1 mouse cellular context compared by ENCODE assay signal in genomic region chr4:44981280-44981973, GRCm38 (mm10).
TF ChIP-seq lines count a peak whose summit lies in the region.

Gene Grhpr (plus strand): TSS chr4:44981395.

TF ChIP-seq in MEL, 35 proteins besides CTCF, POLR2A, EP300 and RAD21 (continued from another document):
- no peak for TF ChIP-seq ZC3H11A (IDR thresholded peaks at IDR 0.05; ENCODE audit: low read depth, low read length)
